Mouse (Mus musculus): ENCODE measurements at regions not wholly inside any gene's neighbourhood (a gene's known extent, or its start where the extent isn't known, plus 50 kb on each side); places are given as distances from the start of the nearest gene placed in this dataset.

DNA sequence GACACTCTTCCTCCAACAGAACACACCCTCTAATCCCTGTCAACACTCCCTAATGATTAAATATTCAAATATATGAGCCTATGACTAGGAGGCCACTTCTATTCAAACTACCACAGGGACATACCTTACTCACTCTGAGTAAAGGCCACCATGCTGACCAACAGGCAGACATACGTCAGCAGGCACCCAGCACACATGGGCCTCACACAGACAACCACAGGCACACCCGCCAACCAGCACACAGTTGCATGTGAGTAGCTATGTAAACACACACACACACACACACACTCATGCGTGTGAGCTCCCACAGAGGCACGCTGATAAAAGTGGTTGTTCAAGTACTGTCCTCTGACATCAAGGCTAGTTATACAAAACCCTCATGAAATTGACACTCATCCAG, 89.8 kb downstream of the Rap2a start:
- no peak for TF ChIP-seq HCFC1 (IDR thresholded peaks at IDR 0.05; ENCODE audit: borderline replicate concordance, insufficient read depth, low read length)
- no peak for TF ChIP-seq ZNF384 (IDR thresholded peaks at IDR 0.05; ENCODE audit: low read depth, low read length)
